Mouse (Mus musculus) CH12.LX (cell line): Measurements from ENCODE around the gene Atp8a2. TPM values are rescaled to one million over a fixed set of nuclear protein-coding genes. Genes with fewer than 3 reads are reported as not detected.

Experiments
- DNase-seq: peaks from one replicate; pipeline ENCODE4 v3.0.0-alpha.2; 2013; ENCODE audit errors: extremely low read depth
- H3K27ac ChIP-seq: 2 replicates; pipeline ENCODE4 v1.5.1; 2012; ENCODE audit warnings: low read depth, mild to moderate bottlenecking, control low read depth, moderate library complexity; ENCODE audit not compliant: insufficient read depth
- H3K27me3 ChIP-seq: replicated peaks from 2 replicates; pipeline ENCODE3; 2012; ENCODE audit warnings: inconsistent platforms
- H3K36me3 ChIP-seq, 2 experiments: replicated peaks in 1 of 2; 2 replicates each; pipeline versions ENCODE3 to v1.6.1; 2012; ENCODE audit warnings: inconsistent platforms in 1 of 2, low read length in 1 of 2, mild to moderate bottlenecking in 1 of 2, mixed read lengths in 1 of 2, moderate library complexity in 1 of 2; ENCODE audit not compliant: control insufficient read depth in 1 of 2, insufficient read depth in 1 of 2
- H3K4me1 ChIP-seq, 2 experiments: 2 replicates each; pipeline ENCODE4 v1.6.1; 2012; ENCODE audit warnings: inconsistent platforms in 1 of 2, moderate library complexity in 1 of 2; ENCODE audit not compliant: insufficient read depth in 2 of 2, control insufficient read depth in 1 of 2
- H3K4me2 ChIP-seq: 2 replicates; pipeline ENCODE4 v1.6.1; 2012; ENCODE audit warnings: low read depth, mild to moderate bottlenecking, control low read depth; ENCODE audit not compliant: poor library complexity, insufficient read depth, severe bottlenecking
- H3K4me3 ChIP-seq, 3 experiments: fragments of 150-350 bp in 1 of 3; sonication (generic) in 1 of 3; replicated peaks in 1 of 3; 2 replicates each; pipeline versions ENCODE3 to v1.5.1; 2011 to 2012; ENCODE audit warnings: low read depth in 2 of 3, low read length in 2 of 3, mild to moderate bottlenecking in 2 of 3, moderate library complexity in 2 of 3, control low read depth in 1 of 3, improper control_type of control experiment in 1 of 3, inconsistent platforms in 1 of 3, mixed read lengths in 1 of 3; ENCODE audit not compliant: poor library complexity in 1 of 3
- H3K79me2 ChIP-seq: replicated peaks from 2 replicates; pipeline ENCODE4 v1.6.1; 2012; ENCODE audit warnings: mild to moderate bottlenecking, moderate library complexity; ENCODE audit not compliant: control insufficient read depth, poor library complexity, insufficient read depth, severe bottlenecking; ENCODE audit errors: extremely low read depth
- H3K9ac ChIP-seq: 2 replicates; pipeline ENCODE4 v1.6.1; 2012; ENCODE audit warnings: low read depth, mild to moderate bottlenecking, control low read depth, moderate library complexity; ENCODE audit not compliant: insufficient read depth
- H3K9me3 ChIP-seq: replicated peaks from 2 replicates; pipeline ENCODE3; 2012; ENCODE audit warnings: low read length, inconsistent platforms, mixed read lengths
- BHLHE40 ChIP-seq: IDR thresholded peaks from 2 replicates; pipeline ENCODE4 v1.6.1; 2011; ENCODE audit warnings: mild to moderate bottlenecking, low read depth, low read length, improper control_type of control experiment
- CHD1 ChIP-seq: IDR thresholded peaks from 2 replicates; pipeline ENCODE4 v1.6.1; 2012; ENCODE audit warnings: low read depth, low read length, improper control_type of control experiment, inconsistent platforms
- CHD2 ChIP-seq: IDR thresholded peaks from 2 replicates; pipeline ENCODE4 v1.6.1; 2011; ENCODE audit warnings: low read length, improper control_type of control experiment
- CTCF ChIP-seq, 2 experiments: IDR thresholded peaks in 1 of 2; conservative IDR thresholded peaks in 1 of 2; 2 replicates each; pipeline ENCODE4 v1.5.1; 2011 to 2012; ENCODE audit warnings: low read depth in 2 of 2, low read length in 2 of 2, improper control_type of control experiment in 1 of 2, inconsistent platforms in 1 of 2, mild to moderate bottlenecking in 1 of 2, moderate library complexity in 1 of 2
- E2F4 ChIP-seq: IDR thresholded peaks from 2 replicates; pipeline ENCODE4 v1.6.1; 2011; ENCODE audit warnings: low read depth, low read length, improper control_type of control experiment; ENCODE audit not compliant: insufficient replicate concordance
- ELF1 ChIP-seq: IDR thresholded peaks from 2 replicates; pipeline ENCODE4 v1.6.1; 2014; ENCODE audit warnings: low read depth, mild to moderate bottlenecking, inconsistent platforms, low read length, improper control_type of control experiment
- GABPA ChIP-seq: IDR thresholded peaks from 2 replicates; pipeline ENCODE4 v1.6.1; 2012; ENCODE audit warnings: low read depth, low read length, improper control_type of control experiment, inconsistent platforms; ENCODE audit not compliant: insufficient replicate concordance
- HCFC1 ChIP-seq: IDR thresholded peaks from 2 replicates; pipeline ENCODE4 v1.6.1; 2012; ENCODE audit warnings: low read depth, mild to moderate bottlenecking, inconsistent platforms, low read length, improper control_type of control experiment
- IRF4 ChIP-seq: IDR thresholded peaks from 2 replicates; pipeline ENCODE4 v1.6.1; 2014; ENCODE audit warnings: low read depth, mild to moderate bottlenecking, inconsistent platforms, low read length, improper control_type of control experiment
- JUN ChIP-seq: IDR thresholded peaks from 2 replicates; pipeline ENCODE4 v1.6.1; 2011; ENCODE audit warnings: low read depth, mild to moderate bottlenecking, low read length, improper control_type of control experiment, moderate library complexity; ENCODE audit not compliant: insufficient read depth
- MAFK ChIP-seq: IDR thresholded peaks from 2 replicates; pipeline ENCODE4 v1.6.1; 2011; ENCODE audit warnings: low read length, improper control_type of control experiment; ENCODE audit not compliant: insufficient replicate concordance
- MAX ChIP-seq: IDR thresholded peaks from 2 replicates; pipeline ENCODE4 v1.6.1; 2011; ENCODE audit warnings: low read length, improper control_type of control experiment
- MAZ ChIP-seq: IDR thresholded peaks from 2 replicates; pipeline ENCODE4 v1.6.1; 2012; ENCODE audit warnings: low read depth, mild to moderate bottlenecking, inconsistent platforms, low read length, improper control_type of control experiment, moderate library complexity
- MYC ChIP-seq: IDR thresholded peaks from 2 replicates; pipeline ENCODE4 v1.6.1; 2011; ENCODE audit warnings: low read depth, mild to moderate bottlenecking, improper control_type of control experiment, low read length
- NELFE ChIP-seq: IDR thresholded peaks from 2 replicates; pipeline ENCODE4 v1.6.1; 2011; ENCODE audit warnings: low read depth, low read length, improper control_type of control experiment
- NRF1 ChIP-seq: IDR thresholded peaks from 2 replicates; pipeline ENCODE4 v1.6.1; 2014; ENCODE audit warnings: low read depth, mild to moderate bottlenecking, inconsistent platforms, low read length, improper control_type of control experiment, moderate library complexity
- PAX5 ChIP-seq: IDR thresholded peaks from 2 replicates; pipeline ENCODE4 v1.6.1; 2012; ENCODE audit warnings: low read length, inconsistent platforms, mixed read lengths
- POLR2A ChIP-seq: IDR thresholded peaks from 2 replicates; pipeline ENCODE4 v1.6.1; 2011; ENCODE audit warnings: low read depth, mild to moderate bottlenecking, improper control_type of control experiment, low read length
- POLR2AphosphoS2 ChIP-seq: IDR thresholded peaks from 2 replicates; pipeline ENCODE4 v1.6.1; 2011; ENCODE audit warnings: low read depth, low read length, improper control_type of control experiment
- SMC3 ChIP-seq: IDR thresholded peaks from 2 replicates; pipeline ENCODE4 v1.6.1; 2011; ENCODE audit warnings: low read depth, low read length, improper control_type of control experiment
- TBP ChIP-seq: conservative IDR thresholded peaks from 2 replicates; pipeline ENCODE4 v1.6.1; 2011; ENCODE audit warnings: low read depth, low read length, improper control_type of control experiment
- UBTF ChIP-seq: IDR thresholded peaks from 2 replicates; pipeline ENCODE4 v1.6.1; 2012; ENCODE audit warnings: low read depth, mild to moderate bottlenecking, inconsistent platforms, low read length, improper control_type of control experiment, moderate library complexity
- USF1 ChIP-seq: IDR thresholded peaks from 2 replicates; pipeline ENCODE4 v1.6.1; 2014; ENCODE audit warnings: low read depth, mild to moderate bottlenecking, inconsistent platforms, low read length, improper control_type of control experiment
- ZKSCAN1 ChIP-seq: IDR thresholded peaks from 2 replicates; pipeline ENCODE4 v1.6.1; 2012; ENCODE audit warnings: low read depth, inconsistent platforms, low read length, improper control_type of control experiment, borderline replicate concordance
- ZMIZ1 ChIP-seq: IDR thresholded peaks from 2 replicates; pipeline ENCODE4 v1.6.1; 2012; ENCODE audit warnings: low read depth, mild to moderate bottlenecking, inconsistent platforms, low read length, improper control_type of control experiment
- ZNF384 ChIP-seq: IDR thresholded peaks from 2 replicates; pipeline ENCODE4 v1.6.1; 2012; ENCODE audit warnings: low read depth, low read length, improper control_type of control experiment, inconsistent platforms
- dilution Hi-C: fragments of 300-500 bp; cut with MboI; formaldehyde crosslinking; loops from 2 replicates; pipeline ENCODE4 v1.14.3; 2020; ENCODE audit warnings: low sequenced_read_pairs; ENCODE audit not compliant: extremely low pct_unique_long_range_greater_than_20kb, extremely low pct_ligation_motif_present
- in situ Hi-C: fragments of 300-500 bp; cut with MboI; formaldehyde crosslinking; loops from 3 replicates; pipeline ENCODE4 v1.14.3; 2019; ENCODE audit warnings: low sequenced_read_pairs, low pct_ligation_motif_present, low pct_unique_long_range_greater_than_20kb, mixed read lengths
- polyA plus RNA-seq: library from polyadenylated mRNA; unstranded; fragments of >175 nt; gene quantifications from 2 replicates; pipeline ENCODE4 v1.2.1, GENCODE M21; 2012; ENCODE audit warnings: low read depth; ENCODE audit not compliant: insufficient read length
- total RNA-seq, 2 experiments: library from RNA; depleted of rRNA; stranded (reverse); fragments of 300-350 nt in 1 of 2; fragments of >200 nt in 1 of 2; gene quantifications; 2 replicates each; pipeline ENCODE4 v1.2.3; 2012 to 2014

The Atp8a2 gene
- total and polyA plus RNA-seq, 3 experiments: 0.15 to 0.29 (median 0.21) TPM

- Histone ChIP-seq H3K36me3 (no peaks in the 10 kb centered on the region), H3K4me1 (no peaks in the 10 kb centered on the region), H3K4me3 (no peak overlapping the region), H3K79me2 (no peaks in the 10 kb centered on the region), H3K27me3 (no peaks in the 10 kb centered on the region), H3K4me2 (no peak overlapping the region; the same call in 1 of the 2 replicates), H3K27ac (no peak overlapping the region), H3K9me3 (no peaks in the 10 kb centered on the region), H3K9ac (no peak overlapping the region)
- dilution Hi-C loops (no loop called here), in situ Hi-C loops (no loop called here)
- TF ChIP-seq USF1 (no peak), TBP (no peak), POLR2AphosphoS2 (no peak), NRF1 (no peak), CTCF (conservative IDR thresholded peaks at IDR 0.05 in 1 of 2, IDR thresholded peaks at IDR 0.05 in 1 of 2; ENCODE audit: low read depth in 2 of 2, low read length in 2 of 2) (no peak), CHD2 (no peak), E2F4 (no peak), SMC3 (no peak), MYC (no peak), MAZ (no peak), ZNF384 (no peak), ELF1 (no peak), GABPA (no peak), MAX (no peak), POLR2A (no peak), ZMIZ1 (no peak), ZKSCAN1 (no peak), JUN (no peak), NELFE (no peak)
- DNase-seq: no peak
Observed at GRCm38 (mm10) chr14:60137812-60138211, 59.2 kb downstream of the Atp8a2 start.

GRCm38 (mm10) chr14:60135801-60136200 lies 61.2 kb downstream of the Atp8a2 start:
- Histone ChIP-seq H3K4me3 (no peak overlapping the region), H3K4me1 (no peaks in the 10 kb centered on the region)

More at GRCm38 (mm10) chr14:60135801-60136200, 61.2 kb downstream of the Atp8a2 start:
- H3K79me2 ChIP-seq: no peaks in the 10 kb centered on the region
- H3K27me3 ChIP-seq: no peaks in the 10 kb centered on the region
- dilution Hi-C loops: no loop called here
- TF ChIP-seq UBTF (no peak), IRF4 (no peak), NELFE (no peak), CHD2 (no peak), POLR2A (no peak), MAZ (no peak), MAFK (no peak), BHLHE40 (no peak), NRF1 (no peak), MYC (no peak), SMC3 (no peak), ZKSCAN1 (no peak), HCFC1 (no peak), CHD1 (no peak), PAX5 (no peak), POLR2AphosphoS2 (no peak)
- no peaks in the 10 kb centered on the region for H3K36me3 ChIP-seq
- no peak for DNase-seq
- H3K27ac ChIP-seq: no peak overlapping the region
- no peak overlapping the region for H3K9ac ChIP-seq
- no peak overlapping the region for H3K4me2 ChIP-seq
- in situ Hi-C loops: no loop called here
- no peaks in the 10 kb centered on the region for H3K9me3 ChIP-seq
